Mouse (Mus musculus) ES-Bruce4 (cell line): Measurements from ENCODE around the gene Rab11a.

Experiments
- CTCF ChIP-seq: IDR thresholded peaks from one replicate; pipeline ENCODE4 v1.8.1; 2011; ENCODE audit warnings: low read depth, low read length
- POLR2A ChIP-seq: IDR thresholded peaks from one replicate; pipeline ENCODE4 v1.8.1; 2011; ENCODE audit warnings: low read length; ENCODE audit not compliant: insufficient read depth

GRCm38 (mm10) chr9:64687122-64688014, 50.2 kb downstream of the Rab11a start:
- TF ChIP-seq POLR2A = no peak
- no peak for TF ChIP-seq CTCF
